13 mouse cellular contexts compared by ENCODE assay signal in genomic region chr19:14045456-14045855, GRCm38 (mm10).
DNase-seq lines count a peak whose midpoint lies in the region; ATAC-seq and TF ChIP-seq lines count a peak whose summit lies in the region.
"Had no signal": no experiment of that assay in that cellular context is flagged by ENCODE, and none has a peak within 500 bp of the region (broad histone marks: within the 10 kb centered on the region; RNA-seq: fewer than 3 reads in every experiment).

No protein-coding gene starts in this region.

- no peak for TF ChIP-seq EP300 in liver, postnatal 0 days (IDR thresholded peaks at IDR 0.05; ENCODE audit: low read depth)

- no peaks in the 10 kb centered on the region for H3K9me3 ChIP-seq in liver, postnatal 0 days (ENCODE audit: low read length)
- no peaks in the 10 kb centered on the region for H3K9me3 ChIP-seq in liver, embryonic 12.5 days (replicated peaks)
- no peaks in the 10 kb centered on the region for H3K9me3 ChIP-seq in ES-E14 (ENCODE audit: control insufficient read depth, insufficient read depth, low read depth, low read length)

- H3K4me3 ChIP-seq in gastrocnemius, adult 2 months: no peak overlapping the region
- H3K4me3 ChIP-seq in liver, postnatal 0 days (ENCODE audit: low read depth, low read length): no peak overlapping the region
- H3K4me3 ChIP-seq in liver, embryonic 12.5 days: no peak overlapping the region
- H3K4me3 ChIP-seq in ES-E14 (ENCODE audit: insufficient read depth in 1 of 2, low read depth in 1 of 2, low read length in 2 of 2, poor library complexity in 1 of 2, severe bottlenecking in 1 of 2): no peak overlapping the region
- H3K4me3 ChIP-seq: myocyte had no signal

- no peaks in the 10 kb centered on the region for H3K36me3 ChIP-seq in liver, postnatal 0 days (replicated peaks; ENCODE audit: insufficient read depth, low read length)
- H3K36me3 ChIP-seq in liver, embryonic 12.5 days: no peaks in the 10 kb centered on the region
- no peaks in the 10 kb centered on the region for H3K36me3 ChIP-seq in ES-E14 (ENCODE audit: control insufficient read depth, insufficient read depth, low read length, poor library complexity, severe bottlenecking)

- H3K4me1 ChIP-seq in liver, postnatal 0 days (ENCODE audit: insufficient read depth): no peaks in the 10 kb centered on the region
- H3K4me1 ChIP-seq in liver, embryonic 12.5 days: no peaks in the 10 kb centered on the region
- H3K4me1 ChIP-seq in ES-E14 (ENCODE audit: control insufficient read depth in 2 of 2, insufficient read depth in 2 of 2, low read length in 2 of 2, poor library complexity in 1 of 2): no peaks in the 10 kb centered on the region

- 44% methylated on average over 2 of the region's 2 CpGs for WGBS in liver, postnatal 0 days (ENCODE audit: insufficient replicate concordance)
- WGBS in liver, embryonic 12.5 days (ENCODE audit: insufficient replicate concordance): 52% methylated on average over 2 of the region's 2 CpGs

- no peak for ATAC-seq in liver, postnatal 0 days
- ATAC-seq in liver, embryonic 12.5 days: no peak

- peak; percentile 52 for TF ChIP-seq CTCF in gastrocnemius, adult 2 months (IDR thresholded peaks at IDR 0.05)
- TF ChIP-seq CTCF in liver, postnatal 0 days (IDR thresholded peaks at IDR 0.05; ENCODE audit: low read depth): peak; percentile 12; the same call in 1 of the 2 replicates

- intact Hi-C loops in gastrocnemius, adult 2 months (cut with DNase I): no loop called here

- no peak overlapping the region for H3K27ac ChIP-seq in gastrocnemius, adult 2 months
- H3K27ac ChIP-seq in liver, postnatal 0 days (ENCODE audit: low read depth): no peak overlapping the region
- H3K27ac ChIP-seq in liver, embryonic 12.5 days: no peak overlapping the region
- H3K27ac ChIP-seq in ES-E14 (ENCODE audit: insufficient read depth, low read depth, low read length, poor library complexity, severe bottlenecking): no peak overlapping the region
- H3K27ac ChIP-seq: liver, embryonic 14.5 days had no signal

- no peaks in the 10 kb centered on the region for H3K27me3 ChIP-seq in liver, postnatal 0 days (ENCODE audit: insufficient read depth, low read length)
- no peaks in the 10 kb centered on the region for H3K27me3 ChIP-seq in liver, embryonic 12.5 days (replicated peaks)

- H3K4me2 ChIP-seq in liver, postnatal 0 days (ENCODE audit: low read depth, low read length): no peak overlapping the region
- no peak overlapping the region for H3K4me2 ChIP-seq in liver, embryonic 12.5 days
- H3K4me2 ChIP-seq: heart, embryonic 11.5 days had no signal

- DNase-seq in gastrocnemius, adult 2 months: no peak
- no peak for DNase-seq in gastrocnemius, postnatal 10 days
- DNase-seq in liver, postnatal 0 days: no peak
- peak; percentile 19 for DNase-seq in ES-E14 (ENCODE audit: low read depth, low spot score)
- peak; percentile 42 for DNase-seq in embryo, embryonic 10.5 days (ENCODE audit: low spot score)
- no peak for DNase-seq in adrenal gland, adult 8-10 months
- DNase-seq: heart, postnatal 4 days; kidney, adult 11 months; thymus, postnatal 4 days had no signal

- no peak overlapping the region for H3K9ac ChIP-seq in liver, postnatal 0 days (replicated peaks)
- H3K9ac ChIP-seq in liver, embryonic 12.5 days: no peak overlapping the region
- no peak overlapping the region for H3K9ac ChIP-seq in ES-E14 (ENCODE audit: insufficient read depth, low read depth, low read length, poor library complexity, severe bottlenecking)
- H3K9ac ChIP-seq: liver, embryonic 14.5 days had no signal

- in situ Hi-C loops in ES-E14 (cut with MboI; ENCODE audit: low sequenced_read_pairs in 2 of 2, unreplicated experiment in 2 of 2): no loop called here

TF ChIP-seq in ES-E14, 5 proteins besides CTCF, POLR2A, EP300 and RAD21:
- TF ChIP-seq ZC3H11A (IDR thresholded peaks at IDR 0.05; ENCODE audit: borderline replicate concordance, low read depth, low read length) (no peak), ZNF384 (IDR thresholded peaks at IDR 0.05; ENCODE audit: low read depth, low read length) (no peak), CHD2 (IDR thresholded peaks at IDR 0.05; ENCODE audit: low read depth, low read length) (no peak), HCFC1 (IDR thresholded peaks at IDR 0.05; ENCODE audit: borderline replicate concordance, insufficient read depth, low read length) (no peak), MAFK (IDR thresholded peaks at IDR 0.05; ENCODE audit: insufficient read depth, low read depth, low read length) (no peak)

Comparison
In these comparisons a context has a peak if more than half of its experiments do, and no peak if none do; other contexts are left out.
1. DNase-seq: peak in ES-E14 (single experiment) and embryo, embryonic 10.5 days (single experiment); none in gastrocnemius, adult 2 months (single experiment), gastrocnemius, postnatal 10 days (single experiment), liver, postnatal 0 days (single experiment) and adrenal gland, adult 8-10 months (single experiment).